Mouse (Mus musculus) neural tube, embryonic 11.5 days (tissue): ENCODE measurements at regions not wholly inside any gene's neighbourhood (a gene's known extent, or its start where the extent isn't known, plus 50 kb on each side); places are given as distances from the start of the nearest gene placed in this dataset.

Experiments used
- ATAC-seq: fragments of 200-750 bp; cut with Nextera tagmentation; 2 replicates; pipeline ENCODE4 v1.8.0; 2017; ENCODE audit warnings: moderate number of reproducible peaks, mild to moderate bottlenecking, moderate TSS enrichment, moderate library complexity; ENCODE audit not compliant: insufficient read depth, low FRiP score, low TSS enrichment
- DNase-seq: peaks from one replicate; pipeline ENCODE4 v3.0.0-alpha.2; 2015; ENCODE audit warnings: low spot score
- H3K27ac ChIP-seq: fragments of 300-500 bp; sonication (generic); 2 replicates; pipeline ENCODE4 v1.5.1; 2014; ENCODE audit warnings: low read depth, mild to moderate bottlenecking, low read length
- H3K27me3 ChIP-seq: fragments of 300-500 bp; sonication (generic); 2 replicates; pipeline ENCODE4 v1.6.1; 2014; ENCODE audit warnings: mild to moderate bottlenecking, low read length, mixed read lengths; ENCODE audit not compliant: control insufficient read depth, insufficient read depth
- H3K36me3 ChIP-seq: fragments of 300-500 bp; sonication (generic); 2 replicates; pipeline ENCODE4 v1.6.1; 2014; ENCODE audit warnings: mild to moderate bottlenecking, low read length, moderate library complexity, mixed read lengths; ENCODE audit not compliant: control insufficient read depth, insufficient read depth
- H3K4me1 ChIP-seq: fragments of 300-500 bp; sonication (generic); 2 replicates; pipeline ENCODE4 v1.6.1; 2014; ENCODE audit warnings: low read length, mixed read lengths; ENCODE audit not compliant: control insufficient read depth, insufficient read depth
- H3K4me2 ChIP-seq: fragments of 300-500 bp; sonication (generic); 2 replicates; pipeline ENCODE4 v1.6.1; 2014; ENCODE audit warnings: low read depth, mild to moderate bottlenecking, moderate library complexity
- H3K4me3 ChIP-seq: fragments of 300-500 bp; sonication (generic); 2 replicates; pipeline ENCODE4 v1.5.1; 2014; ENCODE audit warnings: low read depth, low read length
- H3K9ac ChIP-seq: fragments of 300-500 bp; sonication (generic); 2 replicates; pipeline ENCODE4 v1.6.1; 2014; ENCODE audit warnings: mild to moderate bottlenecking, low read length
- H3K9me3 ChIP-seq: fragments of 300-500 bp; sonication (generic); 2 replicates; pipeline ENCODE4 v1.6.1; 2016; ENCODE audit warnings: low read length; ENCODE audit not compliant: control insufficient read depth
- WGBS: fragments of 180-500 bp; shearing (Covaris S2); extraction: QIAGEN DNeasy Blood & Tissue Kit; methylation state at CpG from one replicate; pipeline ENCODE4 v1.1.7; 2014; 5-methylcytosine and 5-hydroxymethylcytosine counted together

DNA sequence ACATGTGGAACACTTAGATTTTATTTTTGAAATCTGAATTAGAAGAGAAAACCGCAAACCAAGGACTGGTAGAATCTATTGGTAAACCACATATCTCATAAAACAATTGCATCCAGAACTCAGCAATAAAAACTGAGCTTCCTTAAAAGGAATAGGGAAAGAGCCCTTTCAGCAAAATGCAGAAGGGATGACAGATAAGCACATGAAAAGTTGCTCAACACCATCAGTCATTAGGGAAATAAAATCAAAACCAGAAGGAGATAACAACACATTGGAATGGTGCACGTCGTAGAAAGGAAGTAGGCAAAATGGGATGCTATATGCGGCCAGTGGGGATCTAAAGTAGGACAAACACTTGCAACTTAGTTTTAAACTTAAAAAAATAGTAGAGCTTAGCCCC lies 110.0 kb upstream of the Cblb start:
- H3K4me3 ChIP-seq = no peak overlapping the region
- ATAC-seq (no peak), DNase-seq (no peak)
- H3K27ac ChIP-seq = no peak overlapping the region
- 95% methylated on average over 4 of the region's 4 CpGs for WGBS
- no peak overlapping the region for H3K4me2 ChIP-seq
- no peaks in the 10 kb centered on the region for H3K36me3 ChIP-seq
- no peak overlapping the region for H3K9ac ChIP-seq
- H3K4me1 ChIP-seq = no peaks in the 10 kb centered on the region
- no peaks in the 10 kb centered on the region for H3K9me3 ChIP-seq
- H3K27me3 ChIP-seq = no peaks in the 10 kb centered on the region

DNA sequence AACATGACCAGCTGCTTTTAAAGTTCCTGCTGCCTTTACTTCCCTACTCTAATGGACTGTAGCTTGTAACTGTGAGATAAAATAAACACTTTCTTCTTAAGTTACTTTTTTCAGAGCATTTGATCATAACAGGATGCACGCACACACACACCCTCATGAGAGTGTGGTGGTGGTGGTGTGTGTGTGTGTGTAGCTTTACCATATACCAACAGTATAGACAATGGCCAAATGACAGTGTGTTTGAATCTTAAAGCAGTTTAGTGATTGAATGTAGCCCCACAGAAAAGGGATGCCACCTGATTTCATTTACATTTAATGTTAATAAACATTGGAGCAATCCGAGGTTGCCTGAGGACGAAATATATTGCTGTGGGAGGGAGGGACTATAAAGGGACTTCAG lies 108.4 kb upstream of the Cblb start:
- no peaks in the 10 kb centered on the region for H3K4me1 ChIP-seq
- ATAC-seq = no peak; the same call in 1 of the 2 replicates
- no peaks in the 10 kb centered on the region for H3K36me3 ChIP-seq
- no peak overlapping the region for H3K4me2 ChIP-seq
- H3K27me3 ChIP-seq = no peaks in the 10 kb centered on the region
- no peak overlapping the region for H3K4me3 ChIP-seq
- DNase-seq = peak; percentile 16
- no peak overlapping the region for H3K9ac ChIP-seq
- H3K9me3 ChIP-seq = no peaks in the 10 kb centered on the region
- no peak overlapping the region for H3K27ac ChIP-seq
- 56% methylated on average over 3 of the region's 3 CpGs for WGBS

DNA sequence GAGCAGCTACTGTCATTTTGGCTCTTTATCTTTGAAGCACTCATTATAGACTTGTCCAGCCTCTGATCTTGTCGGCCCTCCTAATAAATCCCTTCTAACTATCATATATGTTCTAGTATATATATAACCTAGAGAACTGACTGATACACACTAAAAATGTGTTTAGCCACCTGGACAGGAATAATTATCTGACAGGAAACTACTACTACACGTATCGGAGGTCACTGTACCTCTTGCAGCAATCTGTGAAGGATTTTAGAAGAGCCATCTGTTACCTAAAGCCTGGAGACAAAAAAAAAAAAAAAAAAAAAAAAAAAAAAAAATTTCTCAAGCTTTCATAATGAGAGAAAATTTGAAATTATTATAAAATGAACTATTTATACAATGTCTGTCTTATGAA lies 105.4 kb upstream of the Cblb start:
- no peak for ATAC-seq
- no peaks in the 10 kb centered on the region for H3K4me1 ChIP-seq

DNA sequence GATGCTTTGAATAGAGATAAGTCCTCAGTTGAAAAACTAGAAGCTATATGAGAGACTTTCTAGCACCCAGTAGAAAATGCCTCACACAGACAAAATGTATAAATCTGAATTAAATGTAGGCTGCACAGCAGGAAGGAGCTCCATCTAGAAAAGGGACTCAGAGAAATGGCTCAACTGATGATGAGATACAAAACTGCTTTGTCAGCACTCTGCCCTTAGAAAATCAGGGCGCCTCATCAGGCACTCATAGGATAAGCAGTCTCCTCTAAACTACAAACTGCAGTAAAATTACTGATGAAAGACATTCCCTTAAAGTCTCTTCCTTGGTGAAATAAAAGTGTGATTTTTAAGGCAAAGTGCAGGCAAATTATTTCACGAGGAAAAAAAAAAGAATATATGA lies 97.9 kb upstream of the Cblb start:
- Histone ChIP-seq H3K4me2 (no peak overlapping the region), H3K27me3 (no peaks in the 10 kb centered on the region), H3K9me3 (no peaks in the 10 kb centered on the region), H3K4me1 (no peaks in the 10 kb centered on the region), H3K9ac (no peak overlapping the region), H3K27ac (no peak overlapping the region), H3K36me3 (no peaks in the 10 kb centered on the region), H3K4me3 (no peak overlapping the region)
- 83% methylated on average over 2 of the region's 2 CpGs for WGBS
- no peak for ATAC-seq
- no peak for DNase-seq

More for the DNA sequence above, 105.4 kb upstream of the Cblb start:
- DNase-seq = no peak
- H3K27ac ChIP-seq = no peak overlapping the region
- H3K9me3 ChIP-seq = no peaks in the 10 kb centered on the region
- no peaks in the 10 kb centered on the region for H3K27me3 ChIP-seq
- no peak overlapping the region for H3K4me3 ChIP-seq
- 91% methylated on average over 3 of the region's 3 CpGs for WGBS
- no peak overlapping the region for H3K4me2 ChIP-seq
- no peak overlapping the region for H3K9ac ChIP-seq
- H3K36me3 ChIP-seq = no peaks in the 10 kb centered on the region

DNA sequence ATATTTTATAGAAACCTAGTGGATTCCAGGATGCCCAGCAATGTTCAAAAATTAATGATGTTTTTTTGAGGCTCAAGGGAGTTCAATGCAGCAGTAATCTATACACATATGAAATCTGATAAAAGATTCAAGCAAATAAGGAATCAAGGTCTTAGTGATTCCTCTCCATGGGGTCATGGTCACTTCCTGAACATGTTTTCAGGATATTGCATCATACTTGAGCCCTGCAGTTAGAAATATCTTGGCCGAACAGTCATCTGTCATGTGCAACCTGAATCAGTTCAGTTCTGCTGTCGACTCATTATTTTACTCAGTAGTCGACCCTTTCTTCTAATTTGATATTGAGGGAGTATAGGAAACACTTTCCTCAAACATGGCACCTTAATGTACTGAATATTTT lies 97.1 kb upstream of the Cblb start:
- no peak overlapping the region for H3K9ac ChIP-seq
- H3K9me3 ChIP-seq = no peaks in the 10 kb centered on the region
- no peak overlapping the region for H3K4me2 ChIP-seq
- no peaks in the 10 kb centered on the region for H3K4me1 ChIP-seq
- 86% methylated on average over 3 of the region's 3 CpGs for WGBS
- ATAC-seq (no peak), DNase-seq (no peak)
- H3K27ac ChIP-seq = no peak overlapping the region
- H3K36me3 ChIP-seq = no peaks in the 10 kb centered on the region
- H3K27me3 ChIP-seq = no peaks in the 10 kb centered on the region
- no peak overlapping the region for H3K4me3 ChIP-seq

DNA sequence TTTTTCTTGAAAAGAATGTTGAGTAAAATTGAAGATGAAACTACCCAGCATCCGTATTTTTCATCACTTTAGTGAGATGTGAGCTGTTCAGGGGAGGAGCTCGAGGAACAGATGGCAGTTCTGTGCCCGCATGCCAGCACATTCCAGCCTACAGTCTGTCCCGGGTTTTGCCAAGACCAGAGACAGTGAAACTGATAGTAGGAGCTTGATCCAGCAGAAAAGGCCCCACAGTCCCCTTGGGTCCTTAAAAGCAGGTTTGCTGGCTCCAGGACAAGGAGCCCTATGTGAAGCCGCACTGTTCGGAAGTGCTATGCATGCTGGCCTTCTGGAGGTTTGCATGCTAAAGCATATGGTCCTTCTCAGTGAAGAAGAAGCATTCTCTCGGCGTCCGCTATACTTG lies 93.7 kb upstream of the Cblb start:
- 90% methylated on average over 9 of the region's 9 CpGs for WGBS
- H3K4me1 ChIP-seq = no peaks in the 10 kb centered on the region
- no peak for ATAC-seq
- no peak overlapping the region for H3K4me2 ChIP-seq
- no peak overlapping the region for H3K4me3 ChIP-seq
- H3K9me3 ChIP-seq = no peaks in the 10 kb centered on the region
- no peak overlapping the region for H3K9ac ChIP-seq
- H3K36me3 ChIP-seq = no peaks in the 10 kb centered on the region
- no peak overlapping the region for H3K27ac ChIP-seq
- no peaks in the 10 kb centered on the region for H3K27me3 ChIP-seq
- no peak for DNase-seq

DNA sequence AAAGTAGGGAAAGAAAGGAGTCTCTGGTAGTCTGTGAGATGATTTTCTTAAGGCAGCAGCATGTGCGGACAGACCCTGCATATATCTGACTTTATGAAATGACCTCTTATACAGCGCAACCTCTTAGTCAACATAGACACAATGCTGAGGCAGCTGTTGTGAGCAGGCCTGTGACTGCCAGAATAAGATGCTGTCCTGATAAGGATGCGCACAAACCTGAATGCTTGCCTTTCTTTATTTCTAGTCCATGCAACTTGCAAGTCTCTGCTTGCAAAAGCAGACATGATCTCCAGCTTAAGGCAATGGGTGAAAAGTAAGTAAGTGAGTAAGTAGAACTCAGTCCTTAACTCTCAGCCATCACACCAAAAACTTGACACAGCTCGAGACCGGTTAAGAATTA lies 92.0 kb upstream of the Cblb start:
- H3K36me3 ChIP-seq = no peaks in the 10 kb centered on the region
- no peak overlapping the region for H3K9ac ChIP-seq
- no peaks in the 10 kb centered on the region for H3K4me1 ChIP-seq
- no peak overlapping the region for H3K27ac ChIP-seq
- WGBS = 93% methylated on average over 5 of the region's 5 CpGs
- no peak for DNase-seq
- no peaks in the 10 kb centered on the region for H3K27me3 ChIP-seq
- H3K9me3 ChIP-seq = no peaks in the 10 kb centered on the region
- ATAC-seq = no peak
- no peak overlapping the region for H3K4me2 ChIP-seq
- no peak overlapping the region for H3K4me3 ChIP-seq

DNA sequence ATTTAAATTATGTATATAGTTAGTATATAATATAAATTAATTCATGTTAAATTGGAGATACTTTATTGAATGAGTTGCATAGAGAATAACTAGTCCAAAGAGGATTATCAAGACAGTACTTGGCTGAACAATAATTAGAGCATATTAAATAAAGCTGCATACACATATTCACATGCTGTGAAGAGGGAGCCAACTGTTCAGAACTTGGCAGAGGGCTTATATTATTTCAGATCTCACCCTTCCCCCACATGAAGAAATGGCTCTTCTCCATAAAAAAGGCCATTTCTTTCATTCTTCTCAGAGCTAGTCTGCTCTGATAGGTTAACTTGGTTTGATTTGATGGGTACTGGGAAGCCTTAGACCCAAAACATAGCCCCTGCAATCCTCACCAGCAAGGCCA lies 90.5 kb upstream of the Cblb start:
- Histone ChIP-seq H3K27me3 (no peaks in the 10 kb centered on the region), H3K4me3 (no peak overlapping the region), H3K9ac (no peak overlapping the region), H3K4me2 (no peak overlapping the region), H3K4me1 (no peaks in the 10 kb centered on the region), H3K36me3 (no peaks in the 10 kb centered on the region), H3K9me3 (no peaks in the 10 kb centered on the region), H3K27ac (no peak overlapping the region)
- no peak for DNase-seq
- no peak for ATAC-seq

DNA sequence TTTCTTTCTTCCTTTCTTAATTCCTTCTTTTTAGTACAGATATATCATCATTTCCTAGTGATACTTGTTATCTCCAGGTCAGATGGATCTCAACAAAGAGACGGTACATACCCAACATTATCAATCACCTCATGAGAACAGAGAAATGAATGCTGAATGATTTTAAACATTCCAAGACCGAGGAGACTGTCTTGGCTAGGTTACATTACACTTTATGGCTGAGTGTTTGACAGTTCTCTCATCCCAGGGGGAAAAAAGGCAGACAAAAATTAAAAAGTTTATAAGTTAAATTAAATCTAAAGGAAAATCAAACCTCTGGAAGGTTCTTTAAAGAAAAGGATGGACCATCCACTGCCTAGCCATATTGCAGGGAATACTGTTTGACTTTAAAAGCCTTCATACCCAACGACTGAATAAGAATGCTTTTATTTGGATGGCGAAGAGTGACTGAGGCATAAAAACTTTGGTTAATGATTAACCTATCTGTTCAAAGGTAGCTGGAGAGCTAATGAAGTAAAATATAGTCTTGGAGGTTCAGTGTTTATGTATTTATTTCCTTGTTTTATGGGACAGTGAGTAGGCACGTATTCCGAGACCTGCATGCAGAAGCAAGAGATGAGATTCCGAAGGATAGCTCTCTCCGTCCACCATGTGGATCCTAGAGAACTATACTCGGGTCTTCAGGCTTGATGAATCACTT lies 88.4 kb upstream of the Cblb start:
- Histone ChIP-seq H3K9ac (no peak overlapping the region), H3K4me3 (no peak overlapping the region), H3K36me3 (no peaks in the 10 kb centered on the region), H3K4me2 (no peak overlapping the region), H3K4me1 (no peaks in the 10 kb centered on the region), H3K9me3 (no peaks in the 10 kb centered on the region), H3K27ac (no peak overlapping the region), H3K27me3 (no peaks in the 10 kb centered on the region)
- DNase-seq (no peak), ATAC-seq (no peak)
- WGBS = 85% methylated on average over 9 of the region's 9 CpGs
